Mouse (Mus musculus): ENCODE measurements at regions not wholly inside any gene's neighbourhood (a gene's known extent, or its start where the extent isn't known, plus 50 kb on each side); places are given as distances from the start of the nearest gene placed in this dataset.

DNA sequence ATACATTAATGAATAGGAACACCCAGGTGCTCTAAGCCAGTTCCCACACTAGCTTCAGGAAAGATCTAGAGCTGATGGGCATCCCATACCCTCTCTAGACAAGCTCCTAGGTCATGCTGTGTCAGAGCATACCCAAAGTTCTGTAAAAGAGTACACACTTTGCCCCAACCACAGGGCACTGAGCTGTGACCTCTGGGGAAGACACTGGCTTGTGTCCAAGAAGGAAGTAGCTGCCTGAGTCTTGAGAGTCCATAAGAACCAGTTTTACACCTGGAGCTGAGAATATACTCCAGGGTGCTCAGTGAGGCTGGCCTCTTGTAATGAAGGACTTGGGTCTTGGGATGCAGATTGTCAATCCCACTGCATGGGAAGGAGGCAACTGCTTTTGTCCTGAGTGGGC lies 211.4 kb downstream of the Bcl2l11 start:
- DNase-seq (ENCODE audit: low spot score): no peak

DNA sequence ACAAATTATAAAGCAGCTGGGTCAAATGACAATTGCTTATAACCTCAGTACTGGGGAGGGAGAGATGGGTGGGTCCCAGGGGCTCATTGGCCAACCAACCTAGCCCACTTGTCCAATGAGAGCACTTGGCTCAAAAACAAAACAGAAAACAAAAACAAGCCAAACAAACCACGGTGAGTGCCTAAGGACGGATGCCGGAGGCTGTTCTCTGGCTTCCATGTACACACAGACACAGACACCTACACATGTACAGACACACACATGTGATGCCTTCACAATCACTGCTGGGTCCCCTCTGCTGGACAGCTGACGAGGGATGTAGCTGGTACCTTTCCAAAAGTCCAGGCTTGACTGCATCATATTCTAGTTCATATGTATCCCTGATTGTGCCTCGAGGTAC lies 212.0 kb downstream of the Bcl2l11 start:
- no peak for DNase-seq (ENCODE audit: low spot score)

DNA sequence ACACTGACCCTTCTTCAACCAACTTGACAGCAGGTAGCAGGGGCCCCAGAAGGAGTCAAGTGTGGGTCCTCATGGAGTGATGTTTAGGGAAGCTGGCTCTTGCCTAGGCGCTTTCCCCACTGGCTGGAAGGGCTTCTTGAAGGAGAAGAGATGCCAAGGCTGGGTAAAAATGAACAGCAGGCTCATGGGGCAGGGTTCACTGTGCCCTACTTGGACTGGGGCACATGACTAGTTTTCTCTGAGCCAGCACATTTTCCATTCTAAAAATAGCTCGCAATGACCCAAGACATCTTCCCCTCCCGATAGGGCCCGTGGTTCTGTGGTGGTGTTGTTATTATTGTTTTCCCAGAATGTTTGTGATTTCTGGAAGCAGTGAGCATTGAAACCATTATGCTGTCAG lies 212.6 kb downstream of the Bcl2l11 start:
- DNase-seq (ENCODE audit: low spot score): no peak

DNA sequence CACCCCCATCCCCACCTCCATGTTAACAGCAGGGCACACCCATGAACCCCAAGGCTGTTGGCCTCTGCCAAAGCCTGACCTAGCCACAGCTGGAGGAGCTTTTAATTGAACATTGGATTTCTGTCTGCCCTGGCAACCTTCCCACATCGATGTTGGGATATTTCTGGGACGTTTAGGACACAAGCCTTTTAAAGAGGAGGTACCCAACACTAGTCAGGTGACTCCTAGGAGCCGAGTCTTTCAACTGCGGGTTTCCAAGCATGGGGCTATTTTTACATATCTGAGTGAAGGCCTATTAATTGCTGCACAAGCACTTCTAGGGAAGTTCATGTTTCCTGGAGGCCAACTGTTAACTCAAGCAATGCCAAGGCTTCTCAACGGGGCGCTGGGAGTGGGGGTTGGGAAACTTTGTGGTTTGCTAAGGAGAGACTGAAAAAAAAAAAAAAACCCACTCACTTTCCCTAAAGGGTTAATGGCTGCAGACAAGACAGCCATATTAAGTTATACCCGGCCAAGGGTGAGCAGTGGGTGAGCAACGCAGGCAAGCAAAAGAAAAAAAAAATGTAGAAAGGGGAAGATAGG lies 213.3 kb downstream of the Bcl2l11 start:
- peak; percentile 14 for DNase-seq (ENCODE audit: low spot score)

DNA sequence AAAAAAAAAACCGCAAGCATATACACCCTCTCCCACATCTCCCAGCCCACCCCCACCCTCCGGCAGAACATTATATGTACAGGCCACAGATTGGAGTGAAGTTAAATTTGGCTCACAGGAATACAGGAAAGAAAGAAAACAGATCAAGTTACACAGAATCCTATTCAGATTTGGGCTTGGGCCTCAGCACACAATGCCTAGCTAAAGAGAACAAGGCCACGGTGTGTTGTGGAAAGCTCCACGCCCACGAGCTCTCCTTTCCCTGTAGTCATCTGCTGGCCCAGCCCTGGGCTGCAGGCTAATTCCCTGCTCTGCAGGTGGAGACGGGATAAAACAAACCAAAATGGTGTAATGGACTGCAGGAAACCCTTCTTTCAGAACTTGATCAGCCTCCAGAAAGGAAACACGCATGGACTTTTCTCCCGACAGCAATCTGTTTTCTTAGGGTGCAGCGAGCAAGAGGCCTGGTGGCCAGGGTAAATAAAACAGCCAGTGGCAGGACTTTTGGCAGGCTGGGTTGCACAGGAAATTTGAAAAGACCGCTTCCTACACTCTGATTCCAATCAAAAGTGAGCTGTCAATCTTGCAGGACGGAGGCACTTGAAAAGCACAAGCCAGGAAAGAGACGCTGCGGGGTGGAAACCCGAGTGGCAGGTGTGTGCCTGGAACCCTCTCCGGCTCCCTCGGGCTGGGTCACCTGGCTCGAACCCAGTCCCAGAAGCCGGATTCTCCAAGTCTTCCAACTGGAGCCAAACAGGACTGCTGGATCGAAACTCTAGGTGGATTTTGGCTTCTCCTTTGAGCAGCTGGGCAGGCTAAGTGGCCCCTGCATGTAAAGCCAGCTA lies 214.0 kb downstream of the Bcl2l11 start:
- DNase-seq (ENCODE audit: low spot score): peak; percentile 15

DNA sequence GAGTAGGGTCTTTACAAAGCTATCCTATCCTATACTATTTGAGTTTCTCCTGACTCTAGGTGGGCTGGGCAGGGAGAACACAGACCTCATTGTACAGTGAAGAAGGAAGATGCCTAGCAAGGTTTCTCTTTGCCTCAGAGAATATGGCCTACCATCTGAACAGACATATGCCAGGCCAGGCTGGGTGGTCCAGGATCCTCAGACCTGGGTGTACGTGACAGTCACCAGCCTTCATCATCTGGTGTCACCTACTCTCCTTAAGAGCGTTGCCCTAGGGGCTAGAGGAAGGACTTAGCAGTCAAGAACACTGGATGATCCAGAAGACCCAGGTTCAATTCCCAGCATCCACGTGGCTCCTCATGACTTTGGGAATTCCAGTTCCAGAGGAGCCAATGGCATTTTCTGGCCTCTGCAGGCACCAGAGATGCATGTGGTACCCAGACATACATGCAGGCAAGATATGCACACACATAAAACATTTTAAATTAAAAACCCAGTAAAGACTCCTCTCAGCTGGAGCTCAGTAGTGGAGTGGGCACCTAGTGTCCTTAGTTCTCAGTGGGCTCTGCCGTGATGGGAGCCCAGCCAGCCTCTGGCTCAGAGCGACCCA lies 214.9 kb downstream of the Bcl2l11 start:
- no peak for DNase-seq (ENCODE audit: low spot score)

DNA sequence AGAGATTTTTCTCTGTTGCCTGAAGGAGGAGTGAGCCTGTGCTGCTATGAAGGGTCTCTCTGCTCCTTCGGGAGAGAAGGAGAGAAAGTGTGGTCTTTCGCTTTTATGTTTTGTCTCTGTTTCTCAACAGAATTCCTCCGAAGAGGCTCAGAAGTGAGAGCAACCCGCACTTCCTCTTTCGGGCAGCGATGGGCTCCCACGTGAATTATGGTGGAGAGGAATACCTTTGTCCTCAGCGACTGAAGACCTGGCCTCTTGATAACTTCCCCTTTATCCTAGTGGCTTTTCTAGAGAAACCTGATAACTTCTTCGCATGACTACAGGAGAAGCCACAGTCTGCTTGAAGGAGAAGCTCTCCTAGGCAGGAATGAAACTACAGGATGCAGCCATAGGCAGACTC lies 216.4 kb downstream of the Bcl2l11 start:
- no peak for DNase-seq (ENCODE audit: low spot score)

DNA sequence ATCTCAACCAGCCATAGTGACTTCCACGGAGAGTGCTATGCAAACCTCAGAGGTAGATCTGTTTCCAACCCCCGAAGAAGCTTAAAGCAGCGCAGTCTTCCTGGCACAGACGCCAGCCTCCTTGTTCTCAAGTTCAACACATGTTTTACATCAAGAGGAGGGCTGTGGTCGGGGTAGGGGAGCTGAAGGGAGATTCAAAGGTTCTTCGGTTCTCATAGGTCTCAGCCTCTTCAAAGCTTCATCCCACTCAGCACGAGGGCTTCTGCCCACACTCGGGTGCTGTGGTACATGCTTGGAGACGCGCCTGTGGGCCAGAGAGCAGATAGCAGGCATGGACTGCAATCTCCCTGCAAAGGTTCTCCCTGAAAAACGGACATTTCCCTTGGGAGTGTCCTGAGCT lies 219.7 kb downstream of the Bcl2l11 start:
- no peak for DNase-seq (ENCODE audit: low spot score)

DNA sequence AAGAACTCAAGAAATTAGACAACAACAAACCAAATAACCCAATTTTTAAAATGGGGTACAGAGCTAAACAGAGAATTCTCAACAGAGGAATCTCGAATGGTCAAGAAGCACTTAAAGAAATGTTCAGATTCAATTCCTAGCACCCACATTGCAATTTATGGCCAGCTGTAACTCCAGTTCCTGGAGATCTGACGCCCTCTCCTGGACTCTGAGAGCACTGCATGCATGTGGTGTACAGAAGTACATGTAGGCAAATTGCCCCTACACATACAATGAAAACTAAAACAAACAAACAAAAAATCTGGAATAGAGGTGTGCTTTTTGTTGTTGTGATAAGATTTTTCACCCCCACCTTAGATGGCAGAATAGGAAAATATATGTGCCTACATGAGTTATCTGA lies 222.7 kb downstream of the Bcl2l11 start:
- DNase-seq (ENCODE audit: low spot score): no peak

DNA sequence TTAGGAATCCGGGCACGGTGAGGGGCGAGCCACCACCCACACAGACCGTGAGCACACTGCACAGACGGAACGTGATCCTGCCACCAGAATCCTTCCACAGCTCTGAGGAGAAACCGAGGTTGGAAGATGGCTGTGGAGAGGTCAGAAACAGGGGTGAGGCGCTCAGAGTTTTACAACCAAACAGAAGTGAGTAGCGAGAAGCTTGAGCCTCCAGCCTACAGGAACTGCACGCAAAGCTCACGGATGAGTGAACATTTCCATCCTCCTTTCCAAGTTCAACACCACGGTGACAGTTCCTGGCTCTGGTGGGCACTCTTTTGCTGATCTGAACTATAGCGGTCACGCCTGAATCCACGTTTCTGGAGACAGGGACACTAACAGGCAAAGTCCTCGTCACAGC lies 225.6 kb downstream of the Bcl2l11 start:
- no peak for DNase-seq (ENCODE audit: low spot score)

DNA sequence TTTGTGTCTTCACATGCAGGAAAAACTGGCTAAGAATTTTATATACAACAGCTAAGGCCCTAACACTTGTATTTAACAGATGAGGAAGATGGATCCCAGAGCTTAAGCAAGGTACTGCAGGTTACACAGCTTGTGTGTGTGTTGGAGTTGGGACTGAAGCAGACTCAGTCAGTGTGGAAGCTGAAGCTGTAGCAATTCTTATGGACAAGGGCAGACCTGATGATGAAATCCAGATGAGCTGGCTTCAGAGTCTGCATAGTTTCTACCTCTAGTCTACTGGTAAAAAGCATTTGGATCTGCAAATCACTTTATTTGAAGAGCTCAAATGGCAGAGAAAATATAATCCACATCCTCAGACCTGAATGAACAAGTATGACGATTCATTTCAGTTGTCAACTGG lies 226.7 kb downstream of the Bcl2l11 start:
- DNase-seq (ENCODE audit: low spot score): no peak

DNA sequence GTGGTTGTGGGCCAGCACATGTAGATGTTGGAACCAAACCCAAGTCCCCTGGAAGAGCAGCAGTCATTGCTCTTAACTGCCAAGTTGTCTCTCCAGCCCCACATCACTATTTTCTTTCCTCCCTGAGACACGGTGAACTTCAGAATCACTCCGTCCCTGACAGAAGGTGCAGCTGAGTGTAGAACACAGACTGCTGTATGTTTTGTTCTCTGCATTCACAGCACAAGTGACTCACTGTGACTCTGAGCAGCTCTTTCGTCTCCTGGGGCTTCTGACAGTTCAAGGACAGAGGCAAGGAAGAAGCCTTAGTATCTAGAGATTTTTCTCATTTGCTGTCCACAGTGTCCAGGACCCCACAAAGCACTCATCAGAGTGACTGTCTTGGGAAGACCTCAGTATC lies 227.6 kb downstream of the Bcl2l11 start:
- no peak for DNase-seq (ENCODE audit: low spot score)

DNA sequence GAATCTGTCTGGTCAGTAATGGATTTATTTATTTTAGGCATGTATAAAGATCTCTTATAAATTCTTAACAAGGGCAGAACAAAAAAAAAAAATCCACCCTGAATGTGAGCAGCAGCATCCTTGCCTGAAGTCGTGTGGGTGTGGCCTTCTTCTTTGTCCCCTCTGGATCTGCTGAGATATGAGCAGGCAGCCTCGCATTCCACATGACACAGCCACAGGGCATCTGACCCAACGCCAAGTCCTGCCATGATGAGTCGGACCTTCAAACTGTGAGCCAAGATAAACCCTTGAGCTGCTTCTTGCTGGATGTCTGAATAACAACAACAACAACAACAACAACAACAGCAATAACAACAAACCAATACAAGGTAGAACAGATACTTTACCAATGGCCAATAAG lies 230.5 kb downstream of the Bcl2l11 start:
- DNase-seq (ENCODE audit: low spot score): no peak

DNA sequence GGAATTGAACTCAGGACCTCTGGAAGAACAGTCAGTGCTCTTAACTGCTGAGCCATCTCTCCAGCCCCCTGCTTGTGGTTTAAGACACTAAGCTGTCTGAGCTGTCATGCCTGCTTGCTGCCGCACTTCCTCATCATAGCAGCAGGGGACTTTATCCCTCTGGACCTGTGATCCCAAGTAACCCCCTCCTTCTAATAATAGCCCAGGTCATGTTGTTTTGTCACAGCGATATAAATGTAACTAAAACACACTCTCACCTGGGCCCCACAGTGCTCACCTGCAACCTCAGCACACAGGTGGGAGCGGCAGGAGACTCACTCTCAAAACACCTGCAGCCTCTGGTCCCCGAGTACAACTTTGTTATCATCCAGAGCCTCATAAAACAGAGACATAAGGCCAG lies 231.9 kb upstream of the Spdye4c start:
- DNase-seq (ENCODE audit: low spot score): no peak

DNA sequence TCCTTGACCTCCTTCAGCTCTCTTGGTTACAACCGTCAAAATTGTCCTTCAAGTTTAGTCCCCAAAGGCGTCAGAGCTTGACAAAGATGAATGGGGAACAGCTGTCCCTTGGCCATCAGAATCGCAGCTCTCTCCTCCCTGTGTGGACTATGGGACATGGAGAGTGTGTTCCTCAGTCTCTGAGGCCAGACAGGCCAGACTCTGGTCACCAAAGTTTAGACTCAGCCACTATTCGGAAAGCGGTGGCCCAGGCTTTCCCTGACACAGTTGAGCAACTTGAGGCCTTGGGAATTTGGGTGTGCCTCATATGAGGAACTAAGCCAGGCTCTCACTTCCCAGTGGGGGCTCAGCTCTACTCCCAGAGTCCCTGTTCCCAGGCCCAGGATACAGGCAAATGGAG lies 230.5 kb upstream of the Spdye4c start:
- no peak for DNase-seq (ENCODE audit: low spot score)

DNA sequence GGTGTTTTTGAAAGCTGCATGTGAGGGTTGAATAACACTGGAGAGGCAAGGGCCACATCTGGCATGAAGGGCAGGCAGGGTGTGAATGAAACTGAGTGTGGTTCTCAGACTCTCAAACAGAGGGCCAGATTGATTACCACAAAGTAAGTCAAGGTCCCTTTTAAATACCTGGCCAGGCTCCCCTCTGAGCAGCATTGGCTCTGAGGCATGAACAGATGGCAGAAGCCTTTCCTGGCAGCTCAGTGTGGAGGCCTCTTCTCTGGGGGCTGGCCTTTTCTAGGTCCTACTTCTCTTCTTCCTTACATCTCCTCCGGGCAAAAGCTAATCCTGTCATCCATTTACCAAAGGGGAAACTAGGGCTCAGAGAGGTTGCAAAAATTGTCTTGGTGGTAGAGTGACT lies 229.6 kb upstream of the Spdye4c start:
- no peak for DNase-seq (ENCODE audit: low spot score)

DNA sequence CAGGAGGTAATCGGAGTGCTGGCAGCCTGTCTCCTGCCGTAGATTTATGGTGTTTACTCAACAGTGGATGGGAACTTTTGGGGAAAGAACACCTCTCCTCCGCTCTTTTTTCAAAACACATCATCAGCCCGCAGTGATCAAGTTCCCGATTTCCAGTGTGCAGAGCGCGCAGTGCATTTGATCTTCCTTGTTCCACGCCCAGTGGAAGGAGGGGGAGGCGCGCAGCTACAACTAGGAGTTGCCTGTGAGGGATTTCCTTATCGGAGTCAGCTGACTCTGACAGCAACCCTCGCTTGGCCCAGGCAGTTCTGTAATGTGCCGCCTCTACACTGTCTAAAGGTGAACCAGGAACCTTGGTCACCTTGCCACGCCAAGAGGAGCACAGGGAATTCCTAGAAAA lies 226.8 kb upstream of the Spdye4c start:
- peak; percentile 51 for DNase-seq (ENCODE audit: low spot score)

DNA sequence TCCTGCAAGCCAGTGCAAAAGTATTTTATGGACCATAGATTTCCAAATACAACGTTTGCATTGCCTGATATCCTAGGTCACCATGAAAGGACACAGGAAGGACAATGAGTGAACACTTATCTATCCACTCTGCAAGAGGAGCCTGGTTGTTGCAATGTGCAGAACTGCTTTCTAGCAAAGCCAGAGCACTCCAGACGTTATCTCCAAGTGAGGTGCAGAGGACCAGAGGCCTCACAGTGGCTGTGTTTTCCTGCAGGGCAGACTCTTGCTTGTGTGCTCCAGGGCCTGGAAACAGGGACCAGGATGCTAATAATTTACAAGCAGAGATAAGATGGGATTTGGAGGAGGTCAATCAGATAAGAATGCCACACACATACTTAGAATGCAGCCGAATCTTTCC lies 226.0 kb upstream of the Spdye4c start:
- peak; percentile 56 for DNase-seq (ENCODE audit: low spot score)

DNA sequence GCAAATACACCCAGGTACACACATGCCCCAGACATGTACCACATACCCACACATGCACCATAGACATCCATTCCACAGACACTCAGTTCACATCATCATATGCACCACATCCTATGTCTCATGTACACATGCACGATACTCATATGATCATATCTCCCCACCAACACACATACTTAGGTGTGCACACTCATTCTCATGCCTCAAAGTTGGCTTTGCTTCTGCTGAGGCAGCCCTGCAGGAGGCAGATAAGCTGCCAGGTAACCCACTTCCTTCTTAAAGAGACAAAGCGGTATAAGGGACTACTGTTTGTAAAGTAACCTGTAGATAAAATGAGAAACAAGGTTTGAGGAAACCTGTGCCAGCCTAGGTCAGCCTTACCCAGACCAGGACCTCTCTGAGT lies 225.2 kb upstream of the Spdye4c start:
- DNase-seq (ENCODE audit: low spot score): no peak

DNA sequence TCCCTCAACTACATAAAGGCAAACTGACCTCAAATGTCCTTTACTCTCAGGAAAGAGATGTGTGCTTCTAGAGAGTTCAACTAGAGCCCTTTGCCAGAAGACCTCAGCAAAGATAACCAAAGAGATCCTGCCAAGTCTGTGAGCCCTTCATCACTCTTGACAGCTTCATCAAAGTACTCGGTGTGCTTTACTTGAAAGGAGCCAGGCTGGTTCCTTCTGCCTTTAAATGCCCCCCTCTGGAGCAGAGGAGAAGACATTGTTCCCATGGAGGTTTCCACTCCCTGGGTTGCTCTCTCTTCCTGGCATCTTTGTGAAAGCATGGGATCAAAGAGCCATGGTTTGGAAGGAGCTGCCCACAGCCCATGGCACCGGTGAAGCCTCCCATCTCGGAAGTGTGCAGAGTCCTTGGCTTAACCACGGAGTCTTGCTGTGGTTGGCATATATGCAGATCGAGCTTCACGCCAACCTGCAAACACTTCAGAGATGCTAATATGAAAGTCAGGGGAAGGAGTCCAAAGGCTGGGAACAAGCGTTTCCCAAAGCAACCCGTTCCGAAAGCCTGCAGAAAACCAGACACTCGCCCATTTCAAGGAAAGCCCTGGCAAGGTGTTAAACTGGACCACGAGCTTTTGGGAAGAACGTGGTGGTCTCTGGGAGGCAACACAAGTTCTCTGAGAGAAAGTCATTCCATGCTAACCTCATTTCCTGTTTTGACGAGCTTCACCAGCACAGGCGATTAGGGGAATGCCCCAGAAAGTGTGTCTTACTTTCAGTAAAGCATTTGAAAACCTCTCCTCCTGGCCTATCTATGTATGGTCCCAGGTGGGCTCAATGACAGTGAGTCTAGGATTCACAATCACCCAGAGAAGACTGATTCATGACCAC lies 223.5 kb upstream of the Spdye4c start:
- no peak for DNase-seq (ENCODE audit: low spot score)

DNA sequence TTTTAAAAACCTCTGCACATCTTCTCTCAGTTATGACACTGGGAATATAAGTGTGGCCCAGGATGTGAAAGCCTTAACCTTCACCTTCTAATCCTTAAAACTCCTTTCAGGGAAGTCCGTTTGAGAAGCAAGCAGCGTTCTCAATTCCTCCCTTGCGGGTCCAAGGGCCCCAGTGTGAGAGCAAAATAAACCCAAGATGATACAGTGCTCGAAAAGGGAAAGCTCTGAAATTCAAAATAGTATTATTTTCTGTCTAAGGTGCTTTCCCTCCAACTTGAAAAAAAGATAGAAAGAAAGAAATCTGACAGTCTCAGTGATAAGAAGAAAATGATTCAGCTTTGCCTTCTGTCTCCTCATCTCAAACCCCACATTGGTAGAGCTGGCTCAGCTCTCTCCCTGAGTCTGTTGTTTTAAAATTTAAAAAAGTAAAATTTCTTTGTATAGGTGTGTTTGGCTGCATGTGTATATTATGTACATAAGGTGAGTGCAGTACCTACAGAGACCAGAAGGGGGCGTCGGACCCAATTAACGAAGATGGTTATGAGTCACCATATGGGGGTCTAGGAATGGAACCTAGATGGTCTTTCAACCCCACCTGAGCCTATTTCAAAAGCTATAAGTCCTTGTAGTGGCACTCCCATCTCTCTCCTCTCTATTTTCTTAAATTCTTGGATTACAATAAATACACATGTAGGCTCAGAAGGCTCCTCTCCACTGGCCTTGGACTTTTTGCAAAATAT lies 222.3 kb upstream of the Spdye4c start:
- no peak for DNase-seq (ENCODE audit: low spot score)

DNA sequence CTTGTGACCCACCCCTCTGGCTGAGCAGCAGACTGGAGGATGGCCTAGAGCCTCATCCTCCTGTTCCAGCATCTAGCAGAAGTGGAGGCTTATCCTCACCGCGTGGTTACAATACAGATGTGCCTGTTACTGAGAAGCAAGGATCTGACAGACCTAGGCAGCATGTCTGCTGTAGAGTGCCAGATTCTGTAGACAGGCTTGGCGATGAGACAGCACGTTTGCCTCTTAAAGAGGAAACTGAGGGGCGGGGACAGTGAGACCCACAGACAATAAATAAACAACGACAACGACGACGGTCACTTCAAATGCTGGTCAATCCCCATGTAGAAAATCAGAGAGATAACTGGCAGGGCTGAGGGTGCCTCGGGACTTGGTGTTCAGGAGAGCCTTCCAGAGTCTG lies 220.2 kb upstream of the Spdye4c start:
- DNase-seq (ENCODE audit: low spot score): no peak
